Mouse (Mus musculus): ENCODE results near the gene Rab6b.
"Not testable (repeated sequence)": the region's sequence is repeated elsewhere in the genome, so short reads cannot be mapped to it uniquely, and the experiment has no call there.

Gene Rab6b

GRCm38 (mm10) chr9:103143881-103144280 is 32.3 kb downstream of the Rab6b start:
- peak; percentile 47 for DNase-seq (ENCODE audit: low read depth, low spot score)

- no peak for DNase-seq (ENCODE audit: low read depth, low spot score)
Measured at GRCm38 (mm10) chr9:103145351-103145750, 33.8 kb downstream of the Rab6b start.

- no peak for DNase-seq (ENCODE audit: low read depth, low spot score)
Measured at GRCm38 (mm10) chr9:103146257-103146656, 34.7 kb downstream of the Rab6b start.

- DNase-seq (ENCODE audit: low read depth, low spot score) = peak; percentile 90
Measured at GRCm38 (mm10) chr9:103146703-103147102, 35.1 kb downstream of the Rab6b start.

- DNase-seq (ENCODE audit: low read depth, low spot score) = no peak
Measured at GRCm38 (mm10) chr9:103147103-103147502, 35.5 kb downstream of the Rab6b start.

- peak; percentile 56 for DNase-seq (ENCODE audit: low read depth, low spot score)
Measured at GRCm38 (mm10) chr9:103149074-103149799, 37.6 kb downstream of the Rab6b start.

GRCm38 (mm10) chr9:103153286-103153685 is 41.7 kb downstream of the Rab6b start:
- DNase-seq (ENCODE audit: low read depth, low spot score) = no peak

GRCm38 (mm10) chr9:103154568-103154967 is 43.0 kb downstream of the Rab6b start:
- DNase-seq (ENCODE audit: low read depth, low spot score) = no peak

- not testable (repeated sequence) for DNase-seq (ENCODE audit: low read depth, low spot score)
Measured at GRCm38 (mm10) chr9:103155158-103155557, 43.6 kb downstream of the Rab6b start.

- no peak for DNase-seq (ENCODE audit: low read depth, low spot score)
Measured at GRCm38 (mm10) chr9:103163806-103164205, 52.2 kb downstream of the Rab6b start.

- DNase-seq (ENCODE audit: low read depth, low spot score) = no peak
Measured at GRCm38 (mm10) chr9:103168046-103168445, 56.5 kb downstream of the Rab6b start.

GRCm38 (mm10) chr9:103168771-103169170 is 57.2 kb downstream of the Rab6b start:
- DNase-seq (ENCODE audit: low read depth, low spot score) = no peak

GRCm38 (mm10) chr9:103174771-103175519 is 63.4 kb downstream of the Rab6b start:
- DNase-seq (ENCODE audit: low read depth, low spot score) = peak; percentile 28

GRCm38 (mm10) chr9:103175692-103176091 is 64.1 kb downstream of the Rab6b start:
- peak; percentile 18 for DNase-seq (ENCODE audit: low read depth, low spot score)

- no peak for DNase-seq (ENCODE audit: low read depth, low spot score)
Measured at GRCm38 (mm10) chr9:103180303-103180702, 68.7 kb downstream of the Rab6b start.

- DNase-seq (ENCODE audit: low read depth, low spot score) = no peak
Measured at GRCm38 (mm10) chr9:103180807-103181565, 69.4 kb downstream of the Rab6b start.

GRCm38 (mm10) chr9:103181886-103182285 is 70.3 kb downstream of the Rab6b start:
- DNase-seq (ENCODE audit: low read depth, low spot score) = no peak

GRCm38 (mm10) chr9:103184855-103185254 is 73.3 kb downstream of the Rab6b start:
- no peak for DNase-seq (ENCODE audit: low read depth, low spot score)

- no peak for DNase-seq (ENCODE audit: low read depth, low spot score)
Measured at GRCm38 (mm10) chr9:103185946-103186345, 74.4 kb downstream of the Rab6b start.

GRCm38 (mm10) chr9:103186747-103187146 is 75.2 kb downstream of the Rab6b start:
- no peak for DNase-seq (ENCODE audit: low read depth, low spot score)

- DNase-seq (ENCODE audit: low read depth, low spot score) = no peak
Measured at GRCm38 (mm10) chr9:103188416-103188815, 76.8 kb downstream of the Rab6b start.

- DNase-seq (ENCODE audit: low read depth, low spot score) = peak; percentile 90
Measured at GRCm38 (mm10) chr9:103201561-103202260, 90.1 kb downstream of the Rab6b start, which contains the start of gene Srprb. Gene Srprb (minus strand): TSS chr9:103202137.
